Mouse (Mus musculus) neural tube, embryonic 14.5 days (tissue): Measurements from ENCODE around the gene C130074G19Rik. TPM values are rescaled to one million over a fixed set of nuclear protein-coding genes. Genes with fewer than 3 reads are reported as not detected.
A peak's percentile ranks its signal among the peaks of the same experiment; 100 is the strongest.

Experiments used
- ATAC-seq: fragments of 200-750 bp; cut with Nextera tagmentation; 2 replicates; pipeline ENCODE4 v1.8.0; 2017; ENCODE audit warnings: low read depth, mild to moderate bottlenecking, moderate TSS enrichment, moderate library complexity
- H3K27ac ChIP-seq: fragments of 300-500 bp; sonication (generic); 2 replicates; pipeline ENCODE4 v1.5.1; 2014; ENCODE audit warnings: low read depth, mild to moderate bottlenecking, control low read depth, low read length, moderate library complexity, mixed read lengths
- H3K27me3 ChIP-seq: fragments of 300-500 bp; sonication (generic); 2 replicates; pipeline ENCODE4 v1.6.1; 2014; ENCODE audit warnings: low read length; ENCODE audit not compliant: control insufficient read depth, insufficient read depth
- H3K36me3 ChIP-seq: fragments of 300-500 bp; sonication (generic); 2 replicates; pipeline ENCODE4 v1.6.1; 2014; ENCODE audit warnings: low read length, mixed read lengths; ENCODE audit not compliant: control insufficient read depth, insufficient read depth
- H3K4me1 ChIP-seq: fragments of 300-500 bp; sonication (generic); 2 replicates; pipeline ENCODE4 v1.6.1; 2014; ENCODE audit warnings: low read length; ENCODE audit not compliant: control insufficient read depth, insufficient read depth
- H3K4me2 ChIP-seq: fragments of 300-500 bp; sonication (generic); 2 replicates; pipeline ENCODE4 v1.6.1; 2014; ENCODE audit warnings: mild to moderate bottlenecking, low read depth, low read length, control low read depth
- H3K4me3 ChIP-seq: fragments of 300-500 bp; sonication (generic); 2 replicates; pipeline ENCODE4 v1.5.1; 2014; ENCODE audit warnings: low read depth, low read length, control low read depth, mixed read lengths
- H3K9ac ChIP-seq: fragments of 300-500 bp; sonication (generic); replicated peaks from 2 replicates; pipeline ENCODE4 v1.6.1; 2014; ENCODE audit warnings: low read depth, mild to moderate bottlenecking, control low read depth, low read length, mixed read lengths
- H3K9me3 ChIP-seq: fragments of 300-500 bp; sonication (generic); 2 replicates; pipeline ENCODE4 v1.6.1; 2016; ENCODE audit warnings: low read length; ENCODE audit not compliant: control insufficient read depth
- WGBS: fragments of 180-500 bp; shearing (Covaris S2); extraction: QIAGEN DNeasy Blood & Tissue Kit; methylation state at CpG from one replicate; pipeline ENCODE4 v1.1.7; 2014; 5-methylcytosine and 5-hydroxymethylcytosine counted together
- polyA plus RNA-seq: library from polyadenylated mRNA; unstranded; fragments of >200 nt; fragmentation: Nextera tagmentation; extraction: Ambion mirVana; gene quantifications from 2 replicates; pipeline ENCODE4 v1.2.1, GENCODE M21; 2014

The C130074G19Rik gene
- polyA plus RNA-seq, 1 experiment from 2014 or later = 0.48 TPM

GRCm38 (mm10) chr1:184867640-184868120 lies 15.3 kb downstream of the C130074G19Rik start:
- H3K4me3 ChIP-seq = no peak overlapping the region
- no peaks in the 10 kb centered on the region for H3K4me1 ChIP-seq
- H3K36me3 ChIP-seq = no peaks in the 10 kb centered on the region
- no peak overlapping the region for H3K4me2 ChIP-seq
- no peak overlapping the region for H3K27ac ChIP-seq
- no peak for ATAC-seq
- H3K9ac ChIP-seq = no peak overlapping the region
- no peaks in the 10 kb centered on the region for H3K9me3 ChIP-seq
- WGBS = 80% methylated on average over 3 of the region's 3 CpGs
- H3K27me3 ChIP-seq = no peaks in the 10 kb centered on the region

- H3K36me3 ChIP-seq = no peaks in the 10 kb centered on the region
- no peak overlapping the region for H3K27ac ChIP-seq
- H3K4me1 ChIP-seq = no peaks in the 10 kb centered on the region
- no peaks in the 10 kb centered on the region for H3K27me3 ChIP-seq
- no peak overlapping the region for H3K4me2 ChIP-seq
- no peak for ATAC-seq
- H3K9ac ChIP-seq = no peak overlapping the region
- H3K9me3 ChIP-seq = no peaks in the 10 kb centered on the region
- 26% methylated on average over 7 of the region's 7 CpGs for WGBS
- no peak overlapping the region for H3K4me3 ChIP-seq
Measured at GRCm38 (mm10) chr1:184864381-184864801, 18.6 kb downstream of the C130074G19Rik start.

GRCm38 (mm10) chr1:184862636-184863035 lies 20.4 kb downstream of the C130074G19Rik start:
- Histone ChIP-seq H3K4me1 (no peaks in the 10 kb centered on the region), H3K9ac (no peak overlapping the region), H3K27me3 (no peaks in the 10 kb centered on the region), H3K27ac (no peak overlapping the region), H3K4me3 (no peak overlapping the region), H3K9me3 (no peaks in the 10 kb centered on the region), H3K36me3 (no peaks in the 10 kb centered on the region), H3K4me2 (no peak overlapping the region)
- 91% methylated on average over 6 of the region's 6 CpGs for WGBS
- no peak for ATAC-seq

DNA sequence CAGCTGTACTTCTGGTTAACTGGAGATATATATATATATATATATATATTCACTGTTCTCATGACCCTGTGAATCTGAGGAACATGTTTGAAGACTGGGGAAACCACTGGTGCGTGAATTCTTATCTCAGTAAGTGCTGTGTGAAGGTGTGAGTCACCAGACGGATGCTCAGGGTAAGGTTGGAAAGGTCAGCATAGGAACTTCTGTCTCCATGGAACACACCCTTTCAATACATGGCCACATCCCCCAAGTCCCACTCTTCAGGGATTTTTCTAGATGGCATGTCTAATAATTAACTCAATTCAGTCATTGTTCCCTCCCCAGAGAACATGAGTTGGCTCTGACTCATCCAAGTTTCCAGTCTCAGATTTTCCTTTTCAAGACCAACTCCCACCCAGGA lies 21.5 kb downstream of the C130074G19Rik start:
- no peak overlapping the region for H3K27ac ChIP-seq
- H3K27me3 ChIP-seq = no peaks in the 10 kb centered on the region
- H3K9ac ChIP-seq = no peak overlapping the region
- H3K4me3 ChIP-seq = no peak overlapping the region
- 77% methylated on average over 2 of the region's 2 CpGs for WGBS
- no peaks in the 10 kb centered on the region for H3K4me1 ChIP-seq
- no peak overlapping the region for H3K4me2 ChIP-seq
- no peaks in the 10 kb centered on the region for H3K9me3 ChIP-seq
- H3K36me3 ChIP-seq = no peaks in the 10 kb centered on the region
- no peak for ATAC-seq

GRCm38 (mm10) chr1:184860276-184860675 lies 22.7 kb downstream of the C130074G19Rik start:
- Histone ChIP-seq H3K4me2 (no peak overlapping the region), H3K27ac (no peak overlapping the region), H3K9me3 (no peaks in the 10 kb centered on the region), H3K4me3 (no peak overlapping the region), H3K4me1 (no peaks in the 10 kb centered on the region), H3K9ac (no peak overlapping the region), H3K36me3 (no peaks in the 10 kb centered on the region), H3K27me3 (no peaks in the 10 kb centered on the region)
- no peak for ATAC-seq
- WGBS = 70% methylated on average over 3 of the region's 3 CpGs

DNA sequence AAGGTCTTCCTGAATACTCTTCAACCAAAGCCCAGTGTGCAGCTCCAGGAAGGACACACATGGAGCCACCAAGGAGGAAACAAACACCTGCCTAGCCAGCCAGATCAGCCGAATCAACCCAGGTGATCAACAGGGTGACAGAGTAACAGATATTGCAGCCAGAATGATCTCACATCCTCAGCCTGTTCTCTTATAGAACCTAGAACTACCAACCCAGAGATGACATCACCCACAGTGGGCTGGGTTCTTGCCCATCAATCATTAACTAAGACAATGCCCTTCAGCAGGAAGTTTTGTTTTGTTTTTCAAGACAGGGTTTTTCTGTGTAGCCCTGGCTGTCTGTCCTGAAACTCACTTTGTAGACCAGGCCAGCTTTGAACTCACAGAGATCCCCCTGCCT lies 24.8 kb downstream of the C130074G19Rik start:
- no peak for ATAC-seq
- Histone ChIP-seq H3K27ac (no peak overlapping the region), H3K9me3 (no peaks in the 10 kb centered on the region), H3K4me1 (no peaks in the 10 kb centered on the region), H3K36me3 (no peaks in the 10 kb centered on the region), H3K27me3 (no peaks in the 10 kb centered on the region), H3K9ac (no peak overlapping the region), H3K4me3 (no peak overlapping the region), H3K4me2 (no peak overlapping the region)
- WGBS = 91% methylated on average over 1 of the region's 1 CpGs

DNA sequence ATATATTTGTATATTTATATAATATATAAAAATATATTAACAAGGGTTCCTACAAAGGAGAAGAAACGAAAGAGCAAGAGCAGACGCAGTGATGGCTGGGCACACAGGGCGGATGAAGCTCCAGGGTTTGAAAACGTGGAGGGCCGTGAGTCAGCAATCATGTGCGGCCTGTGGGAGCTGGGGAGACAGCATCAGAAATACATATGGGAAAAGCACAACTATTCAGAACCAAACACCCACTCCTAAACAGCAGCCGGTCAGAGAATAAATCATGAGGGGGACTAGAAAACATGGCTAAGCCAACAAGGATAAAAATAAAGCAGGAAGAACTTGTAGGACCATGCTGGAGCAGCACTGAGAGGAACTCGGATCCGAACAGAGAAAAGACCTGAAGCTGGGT lies 25.8 kb downstream of the C130074G19Rik start:
- WGBS = 90% methylated on average over 9 of the region's 9 CpGs
- H3K9ac ChIP-seq = no peak overlapping the region
- H3K27me3 ChIP-seq = no peaks in the 10 kb centered on the region
- no peak overlapping the region for H3K27ac ChIP-seq
- no peaks in the 10 kb centered on the region for H3K9me3 ChIP-seq
- no peaks in the 10 kb centered on the region for H3K36me3 ChIP-seq
- H3K4me1 ChIP-seq = no peaks in the 10 kb centered on the region
- no peak for ATAC-seq
- H3K4me3 ChIP-seq = no peak overlapping the region
- no peak overlapping the region for H3K4me2 ChIP-seq

GRCm38 (mm10) chr1:184853922-184854321 lies 29.1 kb downstream of the C130074G19Rik start:
- H3K27ac ChIP-seq = no peak overlapping the region; the same call in 1 of the 2 replicates
- H3K36me3 ChIP-seq = no peaks in the 10 kb centered on the region
- ATAC-seq = no peak
- H3K9me3 ChIP-seq = no peaks in the 10 kb centered on the region
- 0 out of 2 replicates have a peak, but pooled peaks cover 4% of the 10 kb centered on the region for H3K4me1 ChIP-seq
- 73% methylated on average over 3 of the region's 3 CpGs for WGBS
- H3K27me3 ChIP-seq = peaks cover 2% of the 10 kb centered on the region; the same call in 1 of the 2 replicates
- H3K4me3 ChIP-seq = no peak overlapping the region
- no peak overlapping the region for H3K9ac ChIP-seq
- H3K4me2 ChIP-seq = no peak overlapping the region

DNA sequence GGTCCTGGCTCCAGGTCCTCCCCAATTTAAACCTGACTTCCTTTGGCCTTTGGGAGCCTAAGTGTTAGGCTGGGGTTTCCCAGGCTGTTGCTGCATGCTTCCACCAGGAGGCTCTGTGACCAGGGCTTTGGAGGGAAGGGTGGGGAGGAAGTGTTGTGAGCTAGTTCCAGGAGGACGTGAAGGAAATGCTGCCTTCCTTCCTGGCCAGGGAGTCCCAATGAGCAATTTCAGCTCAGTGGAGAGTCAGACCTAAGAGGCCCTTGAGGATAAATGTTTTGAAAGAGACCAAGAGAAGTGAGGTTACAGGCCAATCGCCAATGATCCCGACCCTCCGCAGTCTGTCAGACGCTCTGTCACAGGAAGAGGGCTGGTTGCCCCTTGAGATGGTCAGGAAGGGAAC lies 29.7 kb downstream of the C130074G19Rik start:
- no peak for ATAC-seq
- WGBS = 38% methylated on average over 5 of the region's 5 CpGs
- no peak overlapping the region for H3K9ac ChIP-seq
- H3K4me2 ChIP-seq = peak overlapping the region; percentile 8; the same call in 1 of the 2 replicates
- H3K27ac ChIP-seq = no peak overlapping the region
- no peaks in the 10 kb centered on the region for H3K36me3 ChIP-seq
- no peaks in the 10 kb centered on the region for H3K9me3 ChIP-seq
- peaks cover 2% of the 10 kb centered on the region; the same call in 1 of the 2 replicates for H3K27me3 ChIP-seq
- H3K4me3 ChIP-seq = no peak overlapping the region
- H3K4me1 ChIP-seq = 0 out of 2 replicates have a peak, but pooled peaks cover 4% of the 10 kb centered on the region
